Comparison of ENCODE assay signal across 21 mouse cellular contexts in the genomic region with DNA sequence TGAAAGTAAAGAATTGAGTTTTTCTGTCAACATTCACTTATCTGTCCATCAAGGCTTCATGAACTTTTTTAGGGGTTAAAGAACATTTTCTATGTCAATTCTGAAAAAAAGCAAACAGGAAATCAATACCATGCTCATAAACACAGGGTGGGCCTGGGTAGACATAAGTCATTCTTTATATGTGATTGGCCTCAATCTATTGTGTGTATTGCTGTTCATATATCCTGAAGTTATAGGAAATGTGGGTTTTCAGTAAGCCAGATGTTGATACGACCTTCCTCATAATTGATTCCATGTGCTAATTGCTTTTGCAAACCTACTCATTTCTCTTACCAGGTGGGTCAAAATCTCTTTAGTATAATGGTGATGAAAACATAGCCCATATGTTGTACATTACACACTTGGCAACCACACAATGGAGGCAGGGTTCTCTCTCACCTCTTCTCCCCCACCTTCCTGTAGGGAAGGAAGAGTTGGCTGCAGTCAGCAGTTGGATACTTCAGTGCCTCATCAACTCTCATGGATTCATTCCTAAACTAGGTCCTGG.
DNase-seq lines count a peak whose midpoint lies in the region; ATAC-seq and TF ChIP-seq lines count a peak whose summit lies in the region.
"Had no signal": no experiment of that assay in that cellular context is flagged by ENCODE, and none has a peak within 500 bp of the region (broad histone marks: within the 10 kb centered on the region; RNA-seq: fewer than 3 reads in every experiment).

No protein-coding gene starts in this region.

- DNase-seq in embryonic facial prominence, embryonic 11.5 days (ENCODE audit: low spot score) = peak; percentile 73
- DNase-seq in embryonic facial prominence, embryonic 10.5 days (ENCODE audit: low spot score) = no peak
- DNase-seq in limb, embryonic 10.5 days (ENCODE audit: low spot score) = peak; percentile 34
- peak; percentile 73 for DNase-seq in limb, embryonic 14.5 days (ENCODE audit: low spot score)
- no peak for DNase-seq in layer of hippocampus, postnatal 25 days (ENCODE audit: extremely low spot score in 1 of 2, low spot score in 1 of 2)
- no peak for DNase-seq in right cerebral cortex, postnatal 36 days (ENCODE audit: low spot score in 2 of 2)
- DNase-seq in kidney, adult 8-10 months = no peak
- DNase-seq: adrenal gland, adult 8-10 months; adrenal gland, postnatal 36 days; cerebellum, adult 2 months; cerebellum, postnatal 10 days; forebrain, postnatal 0 days; gastrocnemius, adult 2 months; gastrocnemius, postnatal 25 days had no signal

- 26% methylated on average over 1 of the region's 1 CpGs for WGBS in embryonic facial prominence, embryonic 11.5 days
- WGBS in embryonic facial prominence, embryonic 10.5 days = 38% methylated on average over 1 of the region's 1 CpGs
- 34% methylated on average over 1 of the region's 1 CpGs for WGBS in embryonic facial prominence, embryonic 12.5 days
- WGBS in limb, embryonic 10.5 days = 19% methylated on average over 1 of the region's 1 CpGs
- 17% methylated on average over 1 of the region's 1 CpGs for WGBS in limb, embryonic 14.5 days

- no peak overlapping the region for H3K4me3 ChIP-seq in embryonic facial prominence, embryonic 11.5 days (ENCODE audit: low read depth, low read length)
- H3K4me3 ChIP-seq in embryonic facial prominence, embryonic 10.5 days = no peak overlapping the region
- H3K4me3 ChIP-seq in embryonic facial prominence, embryonic 12.5 days = no peak overlapping the region
- no peak overlapping the region for H3K4me3 ChIP-seq in limb, embryonic 10.5 days
- no peak overlapping the region for H3K4me3 ChIP-seq in limb, embryonic 14.5 days (replicated peaks; ENCODE audit: low read length)
- H3K4me3 ChIP-seq: embryonic facial prominence, embryonic 13.5 days; forebrain, embryonic 13.5 days; gastrocnemius, adult 2 months; heart, embryonic 12.5 days; hindbrain, embryonic 10.5 days; hindbrain, embryonic 15.5 days had no signal

- no peak for TF ChIP-seq POLR2A in limb, embryonic 14.5 days (IDR thresholded peaks at IDR 0.05; ENCODE audit: borderline replicate concordance, extremely low read depth, insufficient read depth, insufficient read length)

- H3K27ac ChIP-seq in embryonic facial prominence, embryonic 11.5 days (replicated peaks; ENCODE audit: low read depth, low read length) = no peak overlapping the region
- no peak overlapping the region for H3K27ac ChIP-seq in embryonic facial prominence, embryonic 10.5 days (replicated peaks)
- H3K27ac ChIP-seq in embryonic facial prominence, embryonic 12.5 days = no peak overlapping the region
- H3K27ac ChIP-seq in limb, embryonic 10.5 days = no peak overlapping the region
- no peak overlapping the region for H3K27ac ChIP-seq in limb, embryonic 14.5 days (replicated peaks; ENCODE audit: low read depth, low read length)
- H3K27ac ChIP-seq: embryonic facial prominence, embryonic 13.5 days; forebrain, embryonic 13.5 days; gastrocnemius, adult 2 months; hindbrain, embryonic 10.5 days; hindbrain, embryonic 15.5 days had no signal

- no peak for ATAC-seq in embryonic facial prominence, embryonic 11.5 days (replicated peaks; ENCODE audit: insufficient number of reproducible peaks, low FRiP score, low TSS enrichment, low read depth)
- ATAC-seq in embryonic facial prominence, embryonic 12.5 days (ENCODE audit: insufficient number of reproducible peaks, insufficient read depth, low FRiP score, low TSS enrichment) = peak; percentile 69; the same call in 1 of the 2 replicates
- peak; percentile 60; the same call in 1 of the 2 replicates for ATAC-seq in limb, embryonic 14.5 days (ENCODE audit: low FRiP score, low read depth)
- ATAC-seq: forebrain, embryonic 13.5 days; forebrain, postnatal 0 days; inflammation-experienced regulatory T-cells, adult 6 months had no signal

- no peaks in the 10 kb centered on the region for H3K9me3 ChIP-seq in embryonic facial prominence, embryonic 11.5 days (replicated peaks; ENCODE audit: control insufficient read depth, low read length)
- no peaks in the 10 kb centered on the region for H3K9me3 ChIP-seq in embryonic facial prominence, embryonic 10.5 days
- H3K9me3 ChIP-seq in embryonic facial prominence, embryonic 12.5 days = no peaks in the 10 kb centered on the region
- no peaks in the 10 kb centered on the region for H3K9me3 ChIP-seq in limb, embryonic 10.5 days (replicated peaks)
- H3K9me3 ChIP-seq in limb, embryonic 14.5 days (ENCODE audit: control insufficient read depth, low read length) = no peaks in the 10 kb centered on the region
- H3K9me3 ChIP-seq: forebrain, embryonic 13.5 days; heart, embryonic 12.5 days; hindbrain, embryonic 10.5 days; hindbrain, embryonic 15.5 days had no signal

- no peaks in the 10 kb centered on the region for H3K4me1 ChIP-seq in embryonic facial prominence, embryonic 11.5 days (ENCODE audit: control insufficient read depth, insufficient read depth, low read length)
- H3K4me1 ChIP-seq in embryonic facial prominence, embryonic 10.5 days = peaks cover 13% of the 10 kb centered on the region; the same call in 1 of the 2 replicates
- H3K4me1 ChIP-seq in embryonic facial prominence, embryonic 12.5 days = peaks cover 10% of the 10 kb centered on the region; the same call in 1 of the 2 replicates
- peaks cover 25% of the 10 kb centered on the region for H3K4me1 ChIP-seq in limb, embryonic 10.5 days
- H3K4me1 ChIP-seq in limb, embryonic 14.5 days (ENCODE audit: control insufficient read depth, insufficient read depth, low read length) = peaks cover 5% of the 10 kb centered on the region
- H3K4me1 ChIP-seq: forebrain, embryonic 13.5 days; heart, embryonic 12.5 days; hindbrain, embryonic 10.5 days; hindbrain, embryonic 15.5 days had no signal

- H3K36me3 ChIP-seq in embryonic facial prominence, embryonic 11.5 days (replicated peaks; ENCODE audit: control insufficient read depth, insufficient read depth, low read depth, low read length) = no peaks in the 10 kb centered on the region
- no peaks in the 10 kb centered on the region for H3K36me3 ChIP-seq in embryonic facial prominence, embryonic 10.5 days (replicated peaks)
- no peaks in the 10 kb centered on the region for H3K36me3 ChIP-seq in embryonic facial prominence, embryonic 12.5 days
- H3K36me3 ChIP-seq in limb, embryonic 10.5 days = no peaks in the 10 kb centered on the region
- H3K36me3 ChIP-seq in limb, embryonic 14.5 days (ENCODE audit: control insufficient read depth, insufficient read depth, low read length) = no peaks in the 10 kb centered on the region
- H3K36me3 ChIP-seq: embryonic facial prominence, embryonic 13.5 days; heart, embryonic 12.5 days; hindbrain, embryonic 10.5 days; hindbrain, embryonic 15.5 days had no signal

- no peak overlapping the region for H3K9ac ChIP-seq in embryonic facial prominence, embryonic 11.5 days (replicated peaks; ENCODE audit: low read length)
- H3K9ac ChIP-seq in embryonic facial prominence, embryonic 12.5 days = no peak overlapping the region
- no peak overlapping the region for H3K9ac ChIP-seq in limb, embryonic 14.5 days (ENCODE audit: low read depth, low read length, severe bottlenecking)
- H3K9ac ChIP-seq: embryonic facial prominence, embryonic 13.5 days; forebrain, embryonic 13.5 days; forebrain, postnatal 0 days; heart, embryonic 12.5 days; hindbrain, embryonic 15.5 days had no signal

- no peaks in the 10 kb centered on the region for H3K27me3 ChIP-seq in embryonic facial prominence, embryonic 11.5 days (ENCODE audit: control insufficient read depth, insufficient read depth, low read length)
- H3K27me3 ChIP-seq in embryonic facial prominence, embryonic 10.5 days (replicated peaks; ENCODE audit: low read depth, poor library complexity, severe bottlenecking) = 0 out of 2 replicates have a peak, but pooled peaks cover 12% of the 10 kb centered on the region
- H3K27me3 ChIP-seq in embryonic facial prominence, embryonic 12.5 days = no peaks in the 10 kb centered on the region
- H3K27me3 ChIP-seq in limb, embryonic 10.5 days (ENCODE audit: low read depth, poor library complexity, severe bottlenecking) = peaks cover 42% of the 10 kb centered on the region
- no peaks in the 10 kb centered on the region for H3K27me3 ChIP-seq in limb, embryonic 14.5 days (ENCODE audit: control insufficient read depth, insufficient read depth, low read length)
- H3K27me3 ChIP-seq: embryonic facial prominence, embryonic 13.5 days; forebrain, embryonic 13.5 days; heart, embryonic 12.5 days; hindbrain, embryonic 15.5 days had no signal

- no peak overlapping the region for H3K4me2 ChIP-seq in embryonic facial prominence, embryonic 11.5 days (ENCODE audit: low read depth, low read length)
- H3K4me2 ChIP-seq in embryonic facial prominence, embryonic 12.5 days (replicated peaks) = no peak overlapping the region
- no peak overlapping the region for H3K4me2 ChIP-seq in limb, embryonic 14.5 days (replicated peaks; ENCODE audit: low read depth, low read length, severe bottlenecking)
- H3K4me2 ChIP-seq: embryonic facial prominence, embryonic 13.5 days; forebrain, embryonic 13.5 days; heart, embryonic 12.5 days; hindbrain, embryonic 15.5 days had no signal

Comparison
In these comparisons a context has a peak if more than half of its experiments do, and no peak if none do; other contexts are left out.
1. DNase-seq: peak in embryonic facial prominence, embryonic 11.5 days (single experiment), limb, embryonic 10.5 days (single experiment) and limb, embryonic 14.5 days (single experiment); none in embryonic facial prominence, embryonic 10.5 days (single experiment), layer of hippocampus, postnatal 25 days (0 of 2), right cerebral cortex, postnatal 36 days (0 of 2) and kidney, adult 8-10 months (0 of 2).